Mouse (Mus musculus) limb, embryonic 11.5 days (tissue): ENCODE data around the gene Cchcr1. TPM values are rescaled to one million over a fixed set of nuclear protein-coding genes. Genes with fewer than 3 reads are reported as not detected.

Source experiments
- ATAC-seq: fragments of 200-750 bp; cut with Nextera tagmentation; 2 replicates; pipeline ENCODE4 v1.8.0; 2017; ENCODE audit warnings: low read depth; ENCODE audit not compliant: insufficient number of reproducible peaks, low FRiP score, low TSS enrichment
- DNase-seq: peaks from one replicate; pipeline ENCODE4 v3.0.0-alpha.2; 2015; ENCODE audit warnings: low spot score
- H3K27ac ChIP-seq: fragments of 300-500 bp; sonication (generic); replicated peaks from 2 replicates; pipeline ENCODE4 v1.5.1; 2014; ENCODE audit warnings: low read depth, mild to moderate bottlenecking, low read length
- H3K27me3 ChIP-seq: fragments of 300-500 bp; sonication (generic); 2 replicates; pipeline ENCODE4 v1.6.1; 2014; ENCODE audit warnings: mild to moderate bottlenecking, low read length, mixed read lengths; ENCODE audit not compliant: control insufficient read depth, insufficient read depth
- H3K36me3 ChIP-seq: fragments of 300-500 bp; sonication (generic); 2 replicates; pipeline ENCODE4 v1.6.1; 2014; ENCODE audit warnings: mild to moderate bottlenecking, low read length, moderate library complexity, mixed read lengths; ENCODE audit not compliant: control insufficient read depth, insufficient read depth
- H3K4me1 ChIP-seq: fragments of 300-500 bp; sonication (generic); 2 replicates; pipeline ENCODE4 v1.6.1; 2014; ENCODE audit warnings: low read length, mixed read lengths; ENCODE audit not compliant: control insufficient read depth, insufficient read depth
- H3K4me2 ChIP-seq: fragments of 300-500 bp; sonication (generic); 2 replicates; pipeline ENCODE4 v1.6.1; 2014; ENCODE audit warnings: low read depth, mild to moderate bottlenecking, moderate library complexity; ENCODE audit not compliant: severe bottlenecking
- H3K4me3 ChIP-seq: fragments of 300-500 bp; sonication (generic); 2 replicates; pipeline ENCODE4 v1.5.1; 2014; ENCODE audit warnings: low read depth, low read length
- H3K9ac ChIP-seq: fragments of 300-500 bp; sonication (generic); 2 replicates; pipeline ENCODE4 v1.6.1; 2014; ENCODE audit warnings: mild to moderate bottlenecking, low read length
- H3K9me3 ChIP-seq: fragments of 300-500 bp; sonication (generic); 2 replicates; pipeline ENCODE4 v1.6.1; 2016; ENCODE audit warnings: low read length; ENCODE audit not compliant: control insufficient read depth
- WGBS: fragments of 180-500 bp; shearing (Covaris S2); extraction: QIAGEN DNeasy Blood & Tissue Kit; methylation state at CpG from one replicate; pipeline ENCODE4 v1.1.7; 2014; 5-methylcytosine and 5-hydroxymethylcytosine counted together
- polyA plus RNA-seq: library from polyadenylated mRNA; unstranded; fragments of >200 nt; fragmentation: Nextera tagmentation; extraction: Ambion mirVana; gene quantifications from 2 replicates; pipeline ENCODE4 v1.2.1, GENCODE M21; 2014

Gene Cchcr1
- polyA plus RNA-seq, 1 experiment from 2014 or later = 13.2 TPM

DNA sequence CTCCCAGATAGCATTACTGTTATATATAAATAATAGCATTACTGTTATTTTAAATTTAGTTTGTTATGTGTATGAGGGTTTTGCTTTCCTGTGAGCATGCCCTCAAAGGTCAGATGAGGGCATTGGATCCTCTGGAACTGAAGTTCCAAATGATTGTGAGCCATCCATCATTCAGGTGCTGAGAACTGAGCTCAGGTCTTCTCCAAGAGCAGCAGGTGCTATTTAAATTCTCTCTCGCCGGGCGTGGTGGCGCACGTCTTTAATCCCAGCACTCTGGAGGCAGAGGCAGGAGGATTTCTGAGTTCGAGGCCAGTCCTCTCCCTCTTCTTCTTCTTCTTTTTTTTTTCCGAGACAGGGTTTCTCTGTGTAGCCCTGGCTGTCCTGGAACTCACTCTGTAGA is 19.8 kb upstream of the Cchcr1 start:
- H3K27me3 ChIP-seq = no peaks in the 10 kb centered on the region
- DNase-seq (no peak), ATAC-seq (no peak)
- no peak overlapping the region for H3K27ac ChIP-seq
- no peak overlapping the region for H3K4me3 ChIP-seq
- no peak overlapping the region for H3K9ac ChIP-seq
- H3K4me2 ChIP-seq = no peak overlapping the region
- no peaks in the 10 kb centered on the region for H3K36me3 ChIP-seq
- H3K4me1 ChIP-seq = peaks cover 4% of the 10 kb centered on the region; the same call in 1 of the 2 replicates
- H3K9me3 ChIP-seq = no peaks in the 10 kb centered on the region
- 91% methylated on average over 7 of the region's 7 CpGs for WGBS

GRCm38 (mm10) chr17:35502226-35502625 is 14.7 kb upstream of the Cchcr1 start:
- DNase-seq = peak; percentile 56
- WGBS = 6% methylated on average over 5 of the region's 6 CpGs
- Histone ChIP-seq H3K27ac (peak overlapping the region; percentile 42; the same call in 1 of the 2 replicates), H3K27me3 (peaks cover 23% of the 10 kb centered on the region), H3K36me3 (no peaks in the 10 kb centered on the region), H3K4me1 (peaks cover 9% of the 10 kb centered on the region; the same call in 1 of the 2 replicates), H3K9me3 (no peaks in the 10 kb centered on the region), H3K4me3 (no peak overlapping the region), H3K9ac (no peak overlapping the region), H3K4me2 (peak overlapping the region; percentile 3; the same call in 1 of the 2 replicates)
- peak; percentile 68; the same call in 1 of the 2 replicates for ATAC-seq

DNA sequence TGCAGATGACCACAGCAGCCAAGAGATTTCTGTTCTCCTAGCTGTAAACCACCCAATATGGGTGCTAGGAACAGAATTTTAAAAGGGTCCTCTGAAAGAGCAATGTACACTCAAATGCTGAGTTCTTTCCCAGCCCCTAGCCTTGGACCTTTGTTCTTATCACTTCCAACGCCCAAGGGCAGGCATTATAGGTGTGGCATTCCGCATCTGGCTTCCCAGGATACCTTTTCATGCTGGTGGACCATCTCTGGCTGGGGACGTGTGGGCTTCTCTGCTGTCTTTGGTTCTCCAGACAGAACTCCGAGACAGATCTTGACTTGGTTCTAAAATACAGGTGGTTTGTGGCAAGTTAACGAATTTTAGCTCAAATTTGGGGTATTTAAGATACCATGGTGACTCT is 14.1 kb upstream of the Cchcr1 start:
- H3K27ac ChIP-seq = no peak overlapping the region
- peaks cover 9% of the 10 kb centered on the region; the same call in 1 of the 2 replicates for H3K4me1 ChIP-seq
- peaks cover 28% of the 10 kb centered on the region for H3K27me3 ChIP-seq
- ATAC-seq = no peak
- DNase-seq = no peak
- H3K36me3 ChIP-seq = no peaks in the 10 kb centered on the region
- H3K4me2 ChIP-seq = no peak overlapping the region
- WGBS = 59% methylated on average over 5 of the region's 5 CpGs
- no peak overlapping the region for H3K9ac ChIP-seq
- H3K9me3 ChIP-seq = no peaks in the 10 kb centered on the region
- H3K4me3 ChIP-seq = no peak overlapping the region

- Histone ChIP-seq H3K4me2 (no peak overlapping the region), H3K4me1 (peaks cover 9% of the 10 kb centered on the region; the same call in 1 of the 2 replicates), H3K36me3 (no peaks in the 10 kb centered on the region), H3K4me3 (no peak overlapping the region), H3K9ac (no peak overlapping the region), H3K27ac (no peak overlapping the region), H3K27me3 (peaks cover 29% of the 10 kb centered on the region), H3K9me3 (no peaks in the 10 kb centered on the region)
- 34% methylated on average over 5 of the region's 5 CpGs for WGBS
- ATAC-seq (no peak), DNase-seq (no peak)
These were observed 13.1 kb upstream of the Cchcr1 start for GRCm38 (mm10) chr17:35503849-35504248.

- Histone ChIP-seq H3K9me3 (no peaks in the 10 kb centered on the region), H3K36me3 (no peaks in the 10 kb centered on the region), H3K4me2 (no peak overlapping the region), H3K27me3 (peaks cover 29% of the 10 kb centered on the region), H3K4me1 (peaks cover 9% of the 10 kb centered on the region; the same call in 1 of the 2 replicates), H3K9ac (no peak overlapping the region), H3K27ac (no peak overlapping the region), H3K4me3 (no peak overlapping the region)
- DNase-seq (no peak), ATAC-seq (no peak)
- WGBS = 26% methylated on average over 8 of the region's 8 CpGs
These were observed 12.0 kb upstream of the Cchcr1 start for GRCm38 (mm10) chr17:35504628-35505481.

GRCm38 (mm10) chr17:35505776-35506175 is 11.1 kb upstream of the Cchcr1 start, which contains the start of gene Pou5f1:
TSS of gene Pou5f1 (plus strand) at chr17:35506018.
- H3K27me3 ChIP-seq = peaks cover 29% of the 10 kb centered on the region

DNA sequence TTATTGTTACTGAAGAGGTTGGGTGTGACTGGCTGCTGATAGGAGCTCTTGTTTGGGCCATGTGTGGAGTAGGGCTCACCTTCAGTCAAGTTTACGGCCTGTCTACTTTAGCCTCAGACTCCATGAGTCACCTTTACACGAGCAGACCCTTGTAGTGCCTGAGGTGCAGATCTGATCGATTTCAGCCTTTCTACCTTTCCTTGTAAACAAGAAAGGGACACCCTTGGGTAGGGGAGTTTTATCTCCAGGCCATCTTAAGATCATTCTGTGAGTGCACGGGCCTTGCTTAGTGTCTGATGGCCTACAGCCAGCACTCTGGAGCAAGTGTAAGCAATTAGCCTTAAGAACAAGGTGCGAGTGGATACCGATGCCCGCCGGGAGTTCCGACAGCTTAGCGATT is 10.0 kb upstream of the Cchcr1 start:
- WGBS = 7% methylated on average over 10 of the region's 10 CpGs
- Histone ChIP-seq H3K4me1 (peaks cover 7% of the 10 kb centered on the region; the same call in 1 of the 2 replicates), H3K9ac (no peak overlapping the region), H3K4me3 (no peak overlapping the region), H3K36me3 (no peaks in the 10 kb centered on the region), H3K27me3 (peaks cover 29% of the 10 kb centered on the region), H3K9me3 (no peaks in the 10 kb centered on the region), H3K4me2 (no peak overlapping the region), H3K27ac (no peak overlapping the region)
- ATAC-seq = no peak
- no peak for DNase-seq

More at GRCm38 (mm10) chr17:35505776-35506175, 11.1 kb upstream of the Cchcr1 start, which contains the start of gene Pou5f1:
- peaks cover 9% of the 10 kb centered on the region; the same call in 1 of the 2 replicates for H3K4me1 ChIP-seq
- ATAC-seq (no peak), DNase-seq (no peak)
- WGBS = 47% methylated on average over 13 of the region's 13 CpGs
- no peaks in the 10 kb centered on the region for H3K36me3 ChIP-seq
- no peaks in the 10 kb centered on the region for H3K9me3 ChIP-seq
- no peak within 1 kb of the TSS for H3K9ac ChIP-seq
- no peak within 1 kb of the TSS for H3K4me2 ChIP-seq
- H3K4me3 ChIP-seq = no peak within 1 kb of the TSS
- H3K27ac ChIP-seq = no peak within 1 kb of the TSS

GRCm38 (mm10) chr17:35507556-35508260 is 9.2 kb upstream of the Cchcr1 start:
- H3K4me3 ChIP-seq = no peak overlapping the region
- H3K9ac ChIP-seq = no peak overlapping the region
- 20% methylated on average over 13 of the region's 13 CpGs for WGBS
- H3K9me3 ChIP-seq = no peaks in the 10 kb centered on the region
- H3K4me1 ChIP-seq = no peaks in the 10 kb centered on the region; the same call in 1 of the 2 replicates
- peaks cover 29% of the 10 kb centered on the region for H3K27me3 ChIP-seq
- DNase-seq (no peak), ATAC-seq (no peak)
- no peak overlapping the region for H3K27ac ChIP-seq
- H3K36me3 ChIP-seq = no peaks in the 10 kb centered on the region
- H3K4me2 ChIP-seq = no peak overlapping the region
